Mouse (Mus musculus): ENCODE data around the gene Serpinb9b.

Gene Serpinb9b

GRCm38 (mm10) chr13:33043542-33043941, 16.3 kb downstream of the Serpinb9b start:
- DNase-seq (ENCODE audit: low spot score): no peak

- no peak for DNase-seq (ENCODE audit: low spot score)
Observed at GRCm38 (mm10) chr13:33047234-33047633, 20.0 kb downstream of the Serpinb9b start.

GRCm38 (mm10) chr13:33048187-33048586, 21.0 kb downstream of the Serpinb9b start:
- no peak for DNase-seq (ENCODE audit: low spot score)

GRCm38 (mm10) chr13:33051697-33052096, 24.5 kb downstream of the Serpinb9b start:
- DNase-seq (ENCODE audit: low spot score): no peak

GRCm38 (mm10) chr13:33063048-33063447, 35.8 kb downstream of the Serpinb9b start:
- no peak for DNase-seq (ENCODE audit: low spot score)

GRCm38 (mm10) chr13:33067387-33067977, 40.3 kb downstream of the Serpinb9b start:
- no peak for DNase-seq (ENCODE audit: low spot score)

- no peak for DNase-seq (ENCODE audit: low spot score)
Observed at GRCm38 (mm10) chr13:33068164-33068563, 40.9 kb downstream of the Serpinb9b start.

- no peak for DNase-seq (ENCODE audit: low spot score)
Observed at GRCm38 (mm10) chr13:33071776-33072175, 44.6 kb downstream of the Serpinb9b start.

- peak; percentile 57 for DNase-seq (ENCODE audit: low spot score)
Observed at GRCm38 (mm10) chr13:33074029-33074428, 46.8 kb downstream of the Serpinb9b start.

GRCm38 (mm10) chr13:33076247-33076646, 49.0 kb downstream of the Serpinb9b start:
- no peak for DNase-seq (ENCODE audit: low spot score)

- no peak for DNase-seq (ENCODE audit: low spot score)
Observed at GRCm38 (mm10) chr13:33077026-33077685, 49.9 kb downstream of the Serpinb9b start.

- DNase-seq (ENCODE audit: low spot score): no peak
Observed at GRCm38 (mm10) chr13:33078056-33078705, 51.0 kb downstream of the Serpinb9b start, which contains the start of gene Serpinb1b. TSS of gene Serpinb1b (plus strand) at chr13:33078575.

GRCm38 (mm10) chr13:33079391-33079790, 52.2 kb downstream of the Serpinb9b start:
- no peak for DNase-seq (ENCODE audit: low spot score)

- DNase-seq (ENCODE audit: low spot score): no peak
Observed at GRCm38 (mm10) chr13:33080356-33080755, 53.1 kb downstream of the Serpinb9b start.

- no peak for DNase-seq (ENCODE audit: low spot score)
Observed at GRCm38 (mm10) chr13:33083834-33084233, 56.6 kb downstream of the Serpinb9b start.

GRCm38 (mm10) chr13:33084975-33085694, 57.9 kb downstream of the Serpinb9b start:
- DNase-seq (ENCODE audit: low spot score): no peak

- no peak for DNase-seq (ENCODE audit: low spot score)
Observed at GRCm38 (mm10) chr13:33085695-33086432, 58.6 kb downstream of the Serpinb9b start.

GRCm38 (mm10) chr13:33089566-33089965, 62.4 kb downstream of the Serpinb9b start:
- DNase-seq (ENCODE audit: low spot score): no peak

GRCm38 (mm10) chr13:33090546-33090945, 63.3 kb downstream of the Serpinb9b start:
- no peak for DNase-seq (ENCODE audit: low spot score)

GRCm38 (mm10) chr13:33091306-33091705, 64.1 kb downstream of the Serpinb9b start:
- no peak for DNase-seq (ENCODE audit: low spot score)
